Mouse (Mus musculus) limb, embryonic 13.5 days (tissue): ENCODE measurements around the gene Ppt1. TPM values are rescaled to one million over a fixed set of nuclear protein-coding genes. Genes with fewer than 3 reads are reported as not detected.
"Not testable (repeated sequence)": the region's sequence is repeated elsewhere in the genome, so short reads cannot be mapped to it uniquely, and the experiment has no call there.

Experiments used
- ATAC-seq: fragments of 200-750 bp; cut with Nextera tagmentation; 2 replicates; pipeline ENCODE4 v1.8.0; 2017; ENCODE audit warnings: low read depth, moderate number of reproducible peaks, moderate TSS enrichment; ENCODE audit not compliant: low FRiP score
- H3K27ac ChIP-seq: fragments of 300-500 bp; sonication (generic); 2 replicates; pipeline ENCODE4 v1.5.1; 2015; ENCODE audit warnings: inconsistent platforms, mild to moderate bottlenecking, moderate library complexity
- H3K27me3 ChIP-seq: fragments of 300-500 bp; sonication (generic); 2 replicates; pipeline ENCODE4 v1.6.1; 2015; ENCODE audit warnings: mild to moderate bottlenecking, inconsistent platforms
- H3K36me3 ChIP-seq: fragments of 300-500 bp; sonication (generic); 2 replicates; pipeline ENCODE4 v1.6.1; 2015; ENCODE audit warnings: inconsistent platforms, mild to moderate bottlenecking, moderate library complexity
- H3K4me1 ChIP-seq: fragments of 300-500 bp; sonication (generic); 2 replicates; pipeline ENCODE4 v1.6.1; 2015; ENCODE audit warnings: inconsistent platforms
- H3K4me2 ChIP-seq: fragments of 300-500 bp; sonication (generic); replicated peaks from 2 replicates; pipeline ENCODE4 v1.6.1; 2015; ENCODE audit warnings: inconsistent platforms, mild to moderate bottlenecking, moderate library complexity
- H3K4me3 ChIP-seq: fragments of 300-500 bp; sonication (generic); 2 replicates; pipeline ENCODE4 v1.5.1; 2015; ENCODE audit warnings: moderate library complexity, mild to moderate bottlenecking, inconsistent platforms
- H3K9ac ChIP-seq: fragments of 300-500 bp; sonication (generic); 2 replicates; pipeline ENCODE4 v1.6.1; 2015; ENCODE audit warnings: mild to moderate bottlenecking, inconsistent platforms
- H3K9me3 ChIP-seq: fragments of 300-500 bp; sonication (generic); 2 replicates; pipeline ENCODE4 v1.6.1; 2016; ENCODE audit warnings: inconsistent platforms
- WGBS: fragments of 180-500 bp; shearing (Covaris S2); methylation state at CpG from one replicate; pipeline ENCODE4 v1.1.7; 2015; 5-methylcytosine and 5-hydroxymethylcytosine counted together
- polyA plus RNA-seq: library from polyadenylated mRNA; unstranded; fragments of >200 nt; fragmentation: Nextera tagmentation; extraction: Ambion mirVana; gene quantifications from 2 replicates; pipeline ENCODE4 v1.2.1, GENCODE M21; 2015

The Ppt1 gene
- polyA plus RNA-seq, result 75.3 and 84.7 TPM in 2 replicates

DNA sequence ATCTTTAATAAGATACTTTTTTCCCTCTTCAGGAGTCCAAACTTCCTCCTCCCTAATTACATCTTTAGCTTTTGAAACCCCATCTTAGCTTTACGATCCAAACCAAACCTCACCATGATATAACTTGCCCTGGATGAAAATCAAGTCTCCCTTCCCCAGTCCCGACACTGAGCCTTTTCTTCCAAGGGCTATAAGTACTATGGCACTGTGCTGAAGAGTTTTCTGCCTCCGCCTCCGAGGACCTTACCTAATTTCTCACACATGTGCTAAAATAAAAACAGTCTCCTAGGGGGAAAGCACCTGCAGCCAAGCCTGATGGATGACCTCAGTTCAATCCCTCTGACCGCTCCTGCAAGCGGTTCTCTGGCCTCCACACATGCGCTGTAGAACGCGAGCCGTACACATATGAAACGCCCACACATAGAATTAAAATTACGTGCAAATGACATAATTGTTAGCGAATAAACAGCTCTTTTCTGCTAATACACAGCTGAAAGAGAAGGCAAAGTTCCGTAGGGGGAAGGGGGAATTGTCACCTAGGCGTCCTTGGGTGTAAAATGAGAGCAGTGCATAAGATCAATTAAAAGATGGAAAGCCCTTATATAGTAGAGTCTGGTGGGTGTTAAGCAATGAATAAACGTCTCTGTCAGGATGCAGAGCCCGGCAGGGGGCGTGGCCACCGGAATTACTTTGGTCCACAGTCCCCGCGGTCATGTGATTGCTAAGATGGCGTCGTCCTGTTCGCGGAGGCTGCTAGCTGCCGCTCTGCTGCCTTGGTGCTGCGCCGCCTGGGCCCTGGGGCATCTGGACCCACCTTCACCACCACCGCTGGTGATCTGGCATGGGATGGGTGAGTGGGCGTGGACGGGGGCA, at the start of gene Ppt1:
Ppt1 (plus strand) TSS at position 713 of the 873 bp plus-strand sequence.
- H3K4me2 ChIP-seq, result peak within 1 kb of the TSS; percentile 90
- no peaks in the 10 kb centered on the region; the same call in 1 of the 2 replicates for H3K27me3 ChIP-seq
- H3K27ac ChIP-seq, result no peak within 1 kb of the TSS
- WGBS, result 3% methylated on average over 31 of the region's 31 CpGs
- H3K4me1 ChIP-seq, result peaks cover 16% of the 10 kb centered on the region
- H3K9me3 ChIP-seq, result no peaks in the 10 kb centered on the region
- H3K9ac ChIP-seq, result peak within 1 kb of the TSS; percentile 82
- H3K4me3 ChIP-seq, result peak within 1 kb of the TSS; percentile 77
- no peaks in the 10 kb centered on the region for H3K36me3 ChIP-seq
- peak; percentile 93 for ATAC-seq

DNA sequence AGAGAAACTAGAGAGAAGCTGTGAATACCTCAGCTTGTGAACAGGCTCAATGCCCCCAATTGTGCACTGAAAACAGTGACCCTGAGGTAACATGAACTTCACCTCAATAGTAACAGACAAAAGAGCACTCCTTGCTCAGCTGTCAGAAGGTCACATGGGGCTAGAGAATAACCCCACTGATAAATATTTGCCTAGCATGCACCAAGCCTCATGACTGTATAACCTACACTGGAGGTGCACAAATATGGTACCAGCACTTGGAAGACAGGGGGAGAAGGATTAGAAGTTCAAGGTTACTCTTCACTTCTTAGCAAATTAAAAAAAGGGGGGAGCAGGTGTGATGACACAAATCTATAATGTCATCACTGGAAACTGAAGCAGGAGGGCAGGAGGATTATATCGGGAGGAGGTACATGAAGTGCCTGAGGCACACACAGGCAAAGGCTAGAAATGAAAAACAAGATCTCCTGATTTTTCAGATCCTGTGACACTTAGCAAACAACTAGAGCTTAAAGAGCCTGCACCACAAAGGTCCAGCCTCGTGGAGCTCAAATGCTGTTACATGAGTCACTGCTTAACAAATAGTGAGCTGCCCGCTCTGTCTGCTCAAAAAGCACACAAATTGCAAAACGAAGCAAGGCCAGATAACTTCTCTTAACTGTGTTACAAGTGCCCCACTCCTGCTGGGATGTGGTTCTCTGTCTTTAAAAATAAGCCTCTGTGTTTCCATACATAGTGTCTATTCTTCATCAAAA, 46.5 kb upstream of the Ppt1 start:
- WGBS, result 75% methylated on average over 4 of the region's 4 CpGs

DNA sequence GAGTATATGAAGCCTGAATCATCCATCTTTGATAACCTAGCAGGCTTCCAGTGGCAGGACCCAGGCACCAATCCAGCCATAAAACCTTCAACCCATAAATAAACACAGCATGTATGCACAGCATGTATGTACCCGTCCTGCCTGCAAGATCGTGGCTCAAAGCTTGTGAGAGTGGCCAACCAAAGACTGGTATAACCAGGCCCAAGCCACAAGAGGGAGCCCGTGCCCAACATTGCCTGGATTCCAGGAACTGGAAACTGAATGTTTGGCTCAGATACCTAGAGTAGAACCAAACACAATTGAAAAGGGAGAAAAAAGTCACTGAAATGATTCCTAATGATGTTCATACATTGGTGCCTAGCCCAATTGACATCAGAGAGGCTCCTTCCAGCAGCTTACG, 27.9 kb upstream of the Ppt1 start:
- H3K9me3 ChIP-seq, result no peaks in the 10 kb centered on the region

More for the DNA sequence above, 46.5 kb upstream of the Ppt1 start:
- no peaks in the 10 kb centered on the region for H3K4me1 ChIP-seq
- H3K4me3 ChIP-seq, result no peak overlapping the region
- no peak for ATAC-seq
- H3K9ac ChIP-seq, result no peak overlapping the region
- no peak overlapping the region for H3K27ac ChIP-seq
- no peaks in the 10 kb centered on the region for H3K36me3 ChIP-seq
- H3K27me3 ChIP-seq, result no peaks in the 10 kb centered on the region
- no peaks in the 10 kb centered on the region for H3K9me3 ChIP-seq
- H3K4me2 ChIP-seq, result no peak overlapping the region

DNA sequence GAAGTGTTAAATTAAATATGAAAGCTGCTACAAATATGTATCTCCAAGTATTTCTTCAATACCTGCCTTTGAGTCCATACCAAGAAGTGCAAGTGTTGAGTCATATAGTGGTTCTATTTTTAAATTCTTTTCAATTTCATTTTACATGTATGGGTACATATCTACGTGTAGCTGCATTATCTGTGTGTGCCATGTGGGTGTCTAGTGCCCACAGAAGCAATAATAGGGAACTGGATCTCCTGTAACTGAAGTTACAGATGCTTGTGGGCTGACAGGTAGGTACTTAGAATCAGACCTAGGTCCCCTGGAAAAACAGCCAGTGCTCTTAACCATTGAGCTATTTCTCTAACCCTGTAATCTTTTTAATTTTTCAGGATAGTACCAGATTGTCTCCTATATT, 24.9 kb upstream of the Ppt1 start:
- WGBS, result 43% methylated on average over 1 of the region's 1 CpGs
- ATAC-seq, result no peak
- Histone ChIP-seq H3K4me1 (no peaks in the 10 kb centered on the region), H3K27me3 (no peaks in the 10 kb centered on the region), H3K27ac (no peak overlapping the region), H3K4me3 (no peak overlapping the region), H3K4me2 (no peak overlapping the region), H3K36me3 (no peaks in the 10 kb centered on the region), H3K9me3 (no peaks in the 10 kb centered on the region), H3K9ac (no peak overlapping the region)

More for the DNA sequence above, 27.9 kb upstream of the Ppt1 start:
- Histone ChIP-seq H3K4me2 (no peak overlapping the region), H3K4me3 (no peak overlapping the region), H3K9ac (no peak overlapping the region), H3K27ac (no peak overlapping the region), H3K27me3 (no peaks in the 10 kb centered on the region), H3K36me3 (no peaks in the 10 kb centered on the region), H3K4me1 (no peaks in the 10 kb centered on the region)
- no peak for ATAC-seq
- 32% methylated on average over 4 of the region's 4 CpGs for WGBS

DNA sequence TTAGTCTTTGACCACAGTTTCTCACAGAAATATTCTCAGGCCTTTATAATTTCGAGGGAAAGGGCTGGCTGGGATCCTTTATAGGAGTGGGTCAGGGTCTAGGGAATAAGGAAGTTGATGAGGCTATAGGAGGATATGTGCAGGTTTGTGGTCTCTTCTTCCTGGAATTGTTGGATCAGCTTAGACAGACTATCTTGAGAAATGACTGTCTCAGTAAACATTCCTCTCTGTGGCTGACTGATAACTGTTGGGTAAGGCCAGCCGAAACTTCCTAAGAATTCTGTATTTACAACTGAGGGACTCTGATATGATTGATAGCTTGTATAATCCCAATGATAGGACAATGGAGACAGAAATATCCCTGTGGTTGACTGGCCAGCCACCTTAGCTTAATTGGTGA, 24.2 kb upstream of the Ppt1 start:
- Histone ChIP-seq H3K4me3 (no peak overlapping the region), H3K4me1 (no peaks in the 10 kb centered on the region), H3K27ac (no peak overlapping the region), H3K4me2 (no peak overlapping the region), H3K9ac (no peak overlapping the region), H3K36me3 (no peaks in the 10 kb centered on the region), H3K27me3 (no peaks in the 10 kb centered on the region), H3K9me3 (no peaks in the 10 kb centered on the region)
- no peak for ATAC-seq
- 72% methylated on average over 2 of the region's 2 CpGs for WGBS

DNA sequence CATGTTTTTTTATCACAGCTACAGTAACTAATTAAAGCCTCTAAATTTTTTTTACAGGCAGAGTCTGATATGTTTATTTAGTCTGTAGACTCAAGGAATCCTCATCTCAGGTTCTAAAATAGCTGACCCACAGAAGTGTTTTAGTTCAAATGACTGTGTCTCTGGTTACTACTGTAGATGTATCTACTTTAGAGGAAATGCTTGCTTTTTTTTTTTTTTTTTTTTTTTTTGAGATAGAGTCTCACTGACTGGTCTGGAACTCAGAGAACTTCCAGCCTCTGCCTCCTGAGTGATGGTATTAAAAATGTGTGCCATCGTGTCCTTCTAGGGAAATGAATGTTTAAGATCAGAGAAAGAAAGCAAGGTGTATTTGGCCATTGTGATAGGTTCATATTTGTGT, 19.8 kb upstream of the Ppt1 start:
- Histone ChIP-seq H3K9ac (no peak overlapping the region), H3K4me1 (no peaks in the 10 kb centered on the region), H3K9me3 (no peaks in the 10 kb centered on the region), H3K4me3 (no peak overlapping the region), H3K27ac (no peak overlapping the region), H3K27me3 (peaks cover 7% of the 10 kb centered on the region; the same call in 1 of the 2 replicates), H3K4me2 (no peak overlapping the region), H3K36me3 (no peaks in the 10 kb centered on the region)
- ATAC-seq, result no peak
- WGBS, result 76% methylated on average over 1 of the region's 1 CpGs

DNA sequence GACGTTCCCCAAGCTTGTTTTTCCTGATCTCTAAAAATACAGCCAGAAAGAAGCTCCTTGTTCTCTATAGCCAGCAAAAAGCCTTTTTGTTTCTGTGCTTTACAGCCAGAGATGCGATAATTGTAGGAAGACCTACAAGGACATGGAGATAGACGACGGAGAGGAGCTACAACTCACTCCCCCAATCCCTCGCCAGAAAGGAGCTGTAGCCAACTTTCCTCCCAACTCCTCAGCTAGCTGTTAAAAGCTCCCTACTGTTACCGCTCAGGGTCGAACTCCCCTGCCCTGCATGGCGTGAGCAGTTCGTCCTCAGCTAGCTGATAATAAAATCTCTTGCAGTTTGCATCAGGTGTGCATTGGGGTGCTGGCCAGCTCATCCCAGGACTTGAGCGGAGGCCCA, 15.1 kb upstream of the Ppt1 start:
- H3K9ac ChIP-seq, H3K27ac ChIP-seq, ATAC-seq, H3K27me3 ChIP-seq, H3K36me3 ChIP-seq, H3K9me3 ChIP-seq, H3K4me1 ChIP-seq, H3K4me2 ChIP-seq, H3K4me3 ChIP-seq: not testable (repeated sequence)
- 26% methylated on average over 10 of the region's 10 CpGs for WGBS

DNA sequence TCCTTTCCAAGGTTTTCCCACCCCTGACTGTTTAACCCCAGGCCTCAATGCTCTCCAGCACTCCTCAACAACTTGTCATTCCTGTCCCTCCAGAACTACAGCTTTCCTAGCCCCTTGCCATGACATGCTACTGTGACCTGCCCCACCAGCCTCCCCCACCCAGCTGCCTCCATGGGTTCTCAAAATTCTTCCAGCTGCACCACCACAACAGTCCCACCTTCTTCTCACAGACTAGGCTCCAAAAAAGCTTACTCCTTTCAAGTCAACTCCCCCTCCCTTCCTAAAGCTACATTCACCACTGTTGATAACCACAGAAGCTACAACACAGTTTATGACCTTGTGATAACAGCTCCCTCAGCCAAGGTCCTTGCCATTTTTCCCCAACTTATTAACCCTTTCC, 8.4 kb upstream of the Ppt1 start:
- H3K27ac ChIP-seq, result no peak overlapping the region
- H3K4me3 ChIP-seq, result no peak overlapping the region
- no peak overlapping the region for H3K9ac ChIP-seq
- no peaks in the 10 kb centered on the region for H3K4me1 ChIP-seq
- no peak overlapping the region for H3K4me2 ChIP-seq
- ATAC-seq, result no peak
- H3K27me3 ChIP-seq, result no peaks in the 10 kb centered on the region
- H3K9me3 ChIP-seq, result no peaks in the 10 kb centered on the region
- no peaks in the 10 kb centered on the region for H3K36me3 ChIP-seq

DNA sequence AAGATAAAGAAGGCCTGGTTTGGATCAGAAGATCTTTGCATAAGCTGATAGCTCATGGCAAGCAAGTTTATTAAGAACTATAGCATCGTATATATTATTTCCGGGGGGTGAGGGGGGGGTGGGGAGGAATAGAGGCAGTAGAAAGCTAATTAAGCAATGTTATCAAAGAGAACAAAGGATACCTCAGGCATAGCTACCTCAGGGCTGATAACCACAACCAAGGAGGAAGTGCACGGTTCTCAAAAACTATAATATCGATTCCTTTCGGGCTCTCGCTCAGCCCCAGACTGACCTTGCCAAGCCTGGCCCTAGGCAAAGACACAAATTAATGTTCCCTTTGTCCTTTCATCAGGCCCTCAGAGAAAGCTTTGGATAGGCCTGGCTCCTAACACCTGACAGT, 6.7 kb upstream of the Ppt1 start:
- no peaks in the 10 kb centered on the region for H3K36me3 ChIP-seq

DNA sequence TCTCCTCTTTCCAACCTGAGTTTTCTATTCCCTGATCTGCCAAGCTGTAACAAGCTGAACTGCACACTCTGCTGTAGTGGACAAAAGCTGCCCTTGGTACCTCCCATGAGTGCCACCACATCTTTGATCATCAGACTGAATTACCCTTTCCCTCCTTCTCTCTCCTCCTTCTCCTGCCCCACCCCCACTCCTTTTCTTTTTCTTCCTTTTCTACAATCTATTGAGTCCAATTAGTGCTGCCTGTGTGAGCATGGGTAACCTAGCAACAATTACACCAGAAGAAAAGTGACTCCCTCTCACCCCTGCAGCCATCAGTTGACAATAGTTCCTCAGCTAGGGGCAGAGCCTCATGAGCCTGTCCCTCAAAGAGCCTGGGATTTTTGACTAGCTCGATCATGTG, 4.2 kb upstream of the Ppt1 start:
- H3K9ac ChIP-seq, result no peak overlapping the region
- no peak overlapping the region for H3K4me2 ChIP-seq
- H3K27me3 ChIP-seq, result no peaks in the 10 kb centered on the region; the same call in 1 of the 2 replicates
- no peak overlapping the region for H3K4me3 ChIP-seq
- WGBS, result 69% methylated on average over 1 of the region's 1 CpGs
- H3K36me3 ChIP-seq, result no peaks in the 10 kb centered on the region
- no peak for ATAC-seq
- H3K27ac ChIP-seq, result no peak overlapping the region
- no peaks in the 10 kb centered on the region for H3K9me3 ChIP-seq
- peaks cover 10% of the 10 kb centered on the region for H3K4me1 ChIP-seq

More for the DNA sequence above, 6.7 kb upstream of the Ppt1 start:
- WGBS, result 91% methylated on average over 6 of the region's 6 CpGs
- Histone ChIP-seq H3K4me1 (no peaks in the 10 kb centered on the region), H3K9me3 (no peaks in the 10 kb centered on the region), H3K4me3 (no peak overlapping the region), H3K27ac (no peak overlapping the region), H3K4me2 (no peak overlapping the region), H3K9ac (no peak overlapping the region), H3K27me3 (no peaks in the 10 kb centered on the region)
- no peak for ATAC-seq

DNA sequence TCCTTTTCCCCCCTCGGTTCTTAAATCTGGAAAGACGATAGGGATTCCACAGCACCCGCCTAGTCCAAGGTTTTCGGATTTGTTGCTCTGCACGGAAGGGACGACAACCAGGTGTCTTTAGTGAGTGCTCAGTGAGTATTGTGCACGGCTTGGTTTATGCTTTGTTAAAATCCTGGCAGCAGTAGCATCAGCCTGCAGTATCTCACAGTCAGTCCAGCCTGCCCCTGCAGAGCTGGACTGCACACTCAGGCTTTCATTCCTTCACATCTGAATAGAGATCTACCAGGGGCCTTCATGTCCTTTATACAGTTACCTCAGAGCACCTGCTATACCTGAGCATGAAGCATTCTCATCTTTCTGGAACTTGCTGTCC, 347 bp downstream of the Ppt1 start:
- Histone ChIP-seq H3K9ac (peak overlapping the region; percentile 82), H3K27me3 (no peaks in the 10 kb centered on the region; the same call in 1 of the 2 replicates), H3K9me3 (no peaks in the 10 kb centered on the region), H3K36me3 (peaks cover 4% of the 10 kb centered on the region; the same call in 1 of the 2 replicates), H3K4me2 (peak overlapping the region; percentile 90), H3K27ac (no peak overlapping the region), H3K4me1 (peaks cover 16% of the 10 kb centered on the region), H3K4me3 (peak overlapping the region; percentile 77)
- under 1% methylated on average over 7 of the region's 7 CpGs for WGBS
- ATAC-seq, result peak; percentile 58

DNA sequence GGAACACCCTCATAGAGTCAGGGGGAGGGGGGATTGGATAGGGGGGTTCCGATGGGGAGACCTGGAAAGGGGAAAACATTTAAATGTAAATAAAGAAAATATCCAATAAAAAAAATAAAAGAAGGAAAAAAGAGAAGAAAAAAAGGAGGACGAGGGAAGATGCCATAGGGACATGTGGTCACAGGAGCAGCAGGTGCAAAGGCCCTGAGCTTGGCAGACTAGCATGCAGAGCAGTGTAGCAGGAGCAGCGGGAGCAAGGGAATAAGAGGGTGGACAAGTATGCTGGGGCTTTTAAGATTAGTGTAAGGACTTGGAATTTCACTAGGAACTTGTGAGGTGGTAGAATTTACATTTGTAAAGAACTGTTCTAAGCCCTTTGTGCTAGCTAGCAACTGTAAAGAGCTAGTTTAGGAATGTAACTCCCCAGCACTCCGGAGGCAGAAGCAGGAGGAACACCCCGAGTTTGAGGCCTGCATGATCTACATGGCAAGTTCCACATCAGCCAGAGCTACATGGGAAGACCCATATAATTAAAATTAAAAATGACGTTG, 1.2 kb downstream of the Ppt1 start:
- 69% methylated on average over 6 of the region's 6 CpGs for WGBS
- Histone ChIP-seq H3K27ac (no peak overlapping the region), H3K4me3 (peak overlapping the region; percentile 77; the same call in 1 of the 2 replicates), H3K9ac (no peak overlapping the region), H3K4me1 (peaks cover 16% of the 10 kb centered on the region), H3K36me3 (peaks cover 11% of the 10 kb centered on the region), H3K27me3 (no peaks in the 10 kb centered on the region; the same call in 1 of the 2 replicates), H3K9me3 (0 out of 2 replicates have a peak, but pooled peaks cover 3% of the 10 kb centered on the region), H3K4me2 (peak overlapping the region; percentile 90)
- ATAC-seq, result no peak
